In the genomic region with DNA sequence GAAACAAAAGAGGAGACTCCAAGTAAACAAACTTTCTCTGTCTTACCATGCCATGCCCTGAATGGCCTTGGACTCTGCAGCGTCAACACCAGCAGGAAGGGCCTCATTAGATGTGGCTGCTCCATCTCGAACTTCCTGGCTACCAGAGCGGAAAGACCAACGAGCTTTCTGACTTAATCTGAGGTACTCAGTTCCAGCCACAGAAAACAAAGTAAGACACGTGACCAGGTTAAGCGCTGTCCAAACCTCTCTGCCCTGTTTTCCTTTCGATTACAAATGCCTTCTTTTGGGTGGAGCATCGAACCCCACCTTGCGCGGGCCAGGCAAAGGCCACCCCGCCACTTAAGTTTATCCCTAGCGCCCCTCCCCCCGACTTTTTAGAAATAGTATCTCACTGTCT, we compare ENCODE assay signal across 8 mouse cellular contexts. TPM values are rescaled to one million over a fixed set of nuclear protein-coding genes. Genes with fewer than 3 reads are reported as not detected.
DNase-seq lines count a peak whose midpoint lies in the region; ATAC-seq and TF ChIP-seq lines count a peak whose summit lies in the region.

No protein-coding gene starts in this region.

- intact Hi-C loops in left cerebral cortex, adult 2 months (cut with DNase I) = no loop called here
- intact Hi-C loops in heart, postnatal 10 days (cut with DNase I) = no loop called here
- intact Hi-C loops in left cerebral cortex, postnatal 25 days (cut with DNase I) = no loop called here

- 0 out of 2 replicates have a peak overlapping the region, but pooled peaks have one; percentile 24 for H3K4me3 ChIP-seq in left cerebral cortex, adult 2 months

- no peak for TF ChIP-seq CTCF in left cerebral cortex, adult 2 months (IDR thresholded peaks at IDR 0.05)

- ATAC-seq in megakaryocyte-erythroid progenitor cell, adult 5-6 weeks (replicated peaks; ENCODE audit: low FRiP score, low TSS enrichment, poor library complexity, severe bottlenecking) = peak; percentile 93

- DNase-seq in left cerebral cortex, adult 2 months (ENCODE audit: extremely low spot score in 1 of 2, low spot score in 2 of 2) = no peak
- no peak for DNase-seq in left cerebral cortex, adult 11 months (ENCODE audit: low spot score)
- DNase-seq in heart, postnatal 10 days = peak; percentile 34 to 38
- peak; percentile 72 to 82 for DNase-seq in kidney, postnatal 36 days
- no peak for DNase-seq in left cerebral cortex, postnatal 25 days (ENCODE audit: low spot score in 2 of 2)
- DNase-seq in cerebellum, adult 8-10 months = no peak
- DNase-seq in cerebellum, adult 18-20 months = no peak

- H3K27ac ChIP-seq in left cerebral cortex, adult 2 months = no peak overlapping the region

RNA-seq across cellular contexts. Expression of a gene that starts 10.1 kb away (rescaled TPM):
- 100 to 1,000 TPM; 108 TPM for total RNA-seq in left cerebral cortex, adult 2 months (2021)
- total RNA-seq in heart, postnatal 10 days (2021) = 10 to 100 TPM; 49.0 to 52.7 TPM
- 8.3 and 18.4 TPM in 2 replicates for total RNA-seq in megakaryocyte-erythroid progenitor cell, adult 5-6 weeks (2014; fragmentation: Nextera tagmentation)
- total RNA-seq in megakaryocyte-erythroid progenitor cell, adult 5-6 weeks (2017) = 14.1 and 24.2 TPM in 2 replicates
- 100 to 1,000 TPM; 110 to 118 TPM for total RNA-seq in left cerebral cortex, postnatal 25 days (2021)

Comparison
In these comparisons a context has a peak if more than half of its experiments do, and no peak if none do; other contexts are left out.
1. DNase-seq: peak in heart, postnatal 10 days (2 of 2) and kidney, postnatal 36 days (2 of 2); none in left cerebral cortex, adult 2 months (0 of 2), left cerebral cortex, adult 11 months (single experiment), left cerebral cortex, postnatal 25 days (0 of 2), cerebellum, adult 8-10 months (single experiment) and cerebellum, adult 18-20 months (0 of 2).